Mouse (Mus musculus): ENCODE measurements around the gene Ppp1r13b. TPM values are rescaled to one million over a fixed set of nuclear protein-coding genes. Genes with fewer than 3 reads are reported as not detected.

The Ppp1r13b gene
- total and polyA plus RNA-seq, 3 experiments: 19.7 to 41.7 (median 28.1) TPM

DNA sequence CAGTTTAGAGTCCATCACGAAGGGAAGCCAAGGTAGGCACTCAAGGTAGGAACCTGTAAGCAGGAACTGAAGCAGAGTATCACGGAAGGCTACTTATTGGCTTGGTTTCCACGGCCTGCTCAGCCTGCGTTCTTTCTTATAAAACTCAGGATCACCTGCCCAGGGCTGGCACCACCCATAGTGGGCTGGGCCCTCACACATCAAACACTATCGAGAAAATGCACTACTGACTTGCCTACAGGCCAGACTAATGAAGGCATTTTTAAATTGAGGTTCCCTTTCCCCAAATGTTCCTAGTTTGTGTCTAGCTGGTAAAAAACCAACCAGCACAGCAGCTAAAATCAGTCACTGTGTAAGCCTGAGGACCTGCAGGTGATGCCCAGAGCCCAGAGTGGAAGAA, 8.3 kb downstream of the Ppp1r13b start:
- no peaks in the 10 kb centered on the region for H3K27me3 ChIP-seq (ENCODE audit: insufficient read depth, low read length)
- peaks cover 25% of the 10 kb centered on the region for H3K36me3 ChIP-seq (replicated peaks)
- H3K4me1 ChIP-seq (ENCODE audit: insufficient read depth, low read depth, low read length): peaks cover 72% of the 10 kb centered on the region
- DNase-seq (ENCODE audit: low spot score) (no peak), ATAC-seq (ENCODE audit: extremely low read depth, insufficient number of reproducible peaks, low FRiP score, poor library complexity, severe bottlenecking) (no peak)
- TF ChIP-seq GATA2 (IDR thresholded peaks at IDR 0.05; ENCODE audit: borderline replicate concordance, low read depth, low read length) (no peak), TAL1 (conservative IDR thresholded peaks at IDR 0.05; ENCODE audit: low read depth, low read length) (no peak), POLR2AphosphoS5 (IDR thresholded peaks at IDR 0.05; ENCODE audit: insufficient replicate concordance, low read depth, low read length) (no peak), CTCF (IDR thresholded peaks at IDR 0.05; ENCODE audit: low read depth, low read length) (no peak)
- no peaks in the 10 kb centered on the region for H3K9me3 ChIP-seq (replicated peaks)
- H3K4me3 ChIP-seq (ENCODE audit: low read depth, low read length): no peak overlapping the region

DNA sequence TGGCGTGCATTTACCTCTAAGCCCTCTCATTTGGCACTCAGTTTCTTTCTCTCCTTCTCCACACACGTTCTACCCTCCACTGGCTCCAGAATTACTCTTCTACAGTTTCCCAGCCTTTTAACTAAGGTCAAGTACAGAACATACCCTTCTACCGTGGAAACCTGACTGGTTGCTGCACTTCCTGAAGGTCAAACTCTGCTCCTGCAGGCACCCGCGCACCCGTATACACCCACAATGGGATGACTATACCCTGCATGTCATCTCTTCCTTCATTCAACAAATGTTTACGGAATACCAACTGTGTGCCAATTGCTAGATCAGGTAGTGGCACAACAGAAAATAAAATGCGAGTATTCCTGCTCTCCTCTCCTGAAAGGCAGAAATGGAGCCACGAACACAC, 9.2 kb downstream of the Ppp1r13b start:
- no peak overlapping the region for H3K4me3 ChIP-seq (ENCODE audit: low read depth, low read length)

DNA sequence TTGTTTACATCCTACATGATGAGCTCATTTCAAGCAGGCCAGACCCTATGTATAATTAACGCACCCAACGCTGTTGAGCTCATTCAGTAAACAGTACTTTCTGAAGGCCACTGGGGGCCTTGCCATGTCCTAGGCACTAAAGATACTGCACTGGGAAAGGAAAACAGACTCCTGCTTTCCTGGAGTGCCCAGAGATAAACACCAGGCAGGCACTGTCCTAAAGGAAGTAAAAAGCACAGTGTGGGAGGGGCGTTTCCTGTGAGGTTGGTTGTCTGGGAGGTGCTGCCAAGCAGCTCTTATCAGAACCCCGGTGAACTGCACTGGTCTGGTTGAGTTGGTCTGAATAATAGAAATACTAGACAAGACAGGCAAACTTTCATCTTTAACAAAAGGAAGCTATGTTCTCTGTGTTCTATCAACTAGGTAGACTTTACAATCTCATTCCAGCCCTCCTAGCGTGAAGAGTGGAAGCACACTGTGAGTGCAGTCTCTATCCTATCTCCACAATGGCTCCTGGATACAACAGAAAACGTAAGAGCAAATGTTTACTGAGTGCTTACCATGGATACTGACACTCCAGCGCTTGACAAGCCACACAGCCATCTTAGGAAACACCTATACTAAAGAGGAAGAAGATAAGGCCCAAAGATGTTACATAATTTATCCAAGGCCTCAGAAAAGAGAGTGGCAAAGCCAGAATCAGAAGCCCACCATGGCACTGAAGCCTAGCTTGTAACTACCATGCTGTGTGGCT, 10.8 kb downstream of the Ppp1r13b start:
- Histone ChIP-seq H3K4me1 (ENCODE audit: insufficient read depth, low read depth, low read length) (peaks cover 73% of the 10 kb centered on the region), H3K4me3 (ENCODE audit: low read depth, low read length) (no peak overlapping the region; the same call in 1 of the 2 replicates), H3K36me3 (replicated peaks) (peaks cover 28% of the 10 kb centered on the region), H3K27me3 (ENCODE audit: insufficient read depth, low read length) (no peaks in the 10 kb centered on the region), H3K9me3 (replicated peaks) (no peaks in the 10 kb centered on the region)
- ATAC-seq (ENCODE audit: extremely low read depth, insufficient number of reproducible peaks, low FRiP score, poor library complexity, severe bottlenecking): peak; percentile 83
- DNase-seq (ENCODE audit: low spot score): peak; percentile 58
- TF ChIP-seq TAL1 (conservative IDR thresholded peaks at IDR 0.05; ENCODE audit: low read depth, low read length) (no peak), CTCF (IDR thresholded peaks at IDR 0.05; ENCODE audit: low read depth, low read length) (no peak), GATA1 (IDR thresholded peaks at IDR 0.05; ENCODE audit: borderline replicate concordance, low read length) (no peak), GATA2 (IDR thresholded peaks at IDR 0.05; ENCODE audit: borderline replicate concordance, low read depth, low read length) (no peak), POLR2AphosphoS5 (IDR thresholded peaks at IDR 0.05; ENCODE audit: insufficient replicate concordance, low read depth, low read length) (no peak)

More for the DNA sequence above, 9.2 kb downstream of the Ppp1r13b start:
- Histone ChIP-seq H3K27me3 (ENCODE audit: insufficient read depth, low read length) (no peaks in the 10 kb centered on the region), H3K9me3 (replicated peaks) (no peaks in the 10 kb centered on the region), H3K4me1 (ENCODE audit: insufficient read depth, low read depth, low read length) (peaks cover 72% of the 10 kb centered on the region), H3K36me3 (replicated peaks) (peaks cover 28% of the 10 kb centered on the region)
- ATAC-seq (ENCODE audit: extremely low read depth, insufficient number of reproducible peaks, low FRiP score, poor library complexity, severe bottlenecking) (no peak), DNase-seq (ENCODE audit: low spot score) (no peak)
- no peak for TF ChIP-seq POLR2AphosphoS5 (IDR thresholded peaks at IDR 0.05; ENCODE audit: insufficient replicate concordance, low read depth, low read length)
- no peak for TF ChIP-seq GATA1 (IDR thresholded peaks at IDR 0.05; ENCODE audit: borderline replicate concordance, low read length)
- no peak for TF ChIP-seq TAL1 (conservative IDR thresholded peaks at IDR 0.05; ENCODE audit: low read depth, low read length)
- TF ChIP-seq CTCF (IDR thresholded peaks at IDR 0.05; ENCODE audit: low read depth, low read length): no peak
- TF ChIP-seq GATA2 (IDR thresholded peaks at IDR 0.05; ENCODE audit: borderline replicate concordance, low read depth, low read length): no peak

DNA sequence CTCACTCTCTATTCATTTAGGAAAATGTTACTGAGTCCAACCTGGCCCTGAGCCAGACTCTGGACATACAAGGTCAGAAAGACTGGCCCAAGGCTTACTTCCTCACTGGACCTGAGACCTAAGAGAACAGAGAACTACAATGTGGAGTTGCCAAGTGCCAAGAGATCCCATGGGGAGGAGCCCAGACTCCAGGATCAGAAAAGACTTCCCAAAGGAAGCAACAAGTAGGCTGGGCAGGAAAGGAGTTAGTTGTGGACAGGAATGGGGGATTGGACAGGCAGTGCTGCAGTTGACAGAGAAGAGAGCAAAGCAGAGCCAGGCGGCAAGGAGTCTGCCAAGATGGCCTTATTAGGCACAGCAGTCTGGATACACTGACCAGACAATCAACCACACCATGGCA, 13.8 kb downstream of the Ppp1r13b start:
- DNase-seq (ENCODE audit: low spot score): no peak
- no peaks in the 10 kb centered on the region for H3K27me3 ChIP-seq (ENCODE audit: insufficient read depth, low read length)
- H3K4me1 ChIP-seq (ENCODE audit: insufficient read depth, low read depth, low read length): peaks cover 60% of the 10 kb centered on the region
- TF ChIP-seq POLR2AphosphoS5 (IDR thresholded peaks at IDR 0.05; ENCODE audit: insufficient replicate concordance, low read depth, low read length): no peak
- no peak for TF ChIP-seq TAL1 (conservative IDR thresholded peaks at IDR 0.05; ENCODE audit: low read depth, low read length)
- TF ChIP-seq GATA2 (IDR thresholded peaks at IDR 0.05; ENCODE audit: borderline replicate concordance, low read depth, low read length): no peak
- no peak for TF ChIP-seq GATA1 (IDR thresholded peaks at IDR 0.05; ENCODE audit: borderline replicate concordance, low read length)
- no peak for TF ChIP-seq CTCF (IDR thresholded peaks at IDR 0.05; ENCODE audit: low read depth, low read length)
- H3K36me3 ChIP-seq (replicated peaks): peaks cover 33% of the 10 kb centered on the region
- no peak overlapping the region for H3K4me3 ChIP-seq (ENCODE audit: low read depth, low read length)
- ATAC-seq (ENCODE audit: extremely low read depth, insufficient number of reproducible peaks, low FRiP score, poor library complexity, severe bottlenecking): no peak
- H3K9me3 ChIP-seq (replicated peaks): no peaks in the 10 kb centered on the region

DNA sequence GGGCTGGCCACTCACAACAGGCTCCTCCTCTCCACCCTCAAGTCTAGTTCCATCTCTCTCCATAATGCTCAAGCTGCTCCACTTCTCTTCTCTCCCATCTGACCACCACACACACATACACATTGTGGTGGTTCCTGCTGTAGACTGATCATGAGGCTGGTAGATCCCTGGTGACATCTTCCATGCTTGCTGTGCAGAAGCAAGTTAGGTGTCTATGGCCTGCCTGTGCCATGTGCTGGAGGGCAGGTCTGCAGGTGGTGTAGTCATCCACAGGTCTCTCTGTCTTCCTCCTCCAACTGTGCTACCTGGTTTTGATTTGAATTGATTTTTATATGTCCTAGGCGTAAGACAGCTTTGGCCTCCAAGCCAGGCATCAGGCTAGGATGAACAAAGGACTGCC, 14.9 kb downstream of the Ppp1r13b start:
- ATAC-seq (ENCODE audit: extremely low read depth, insufficient number of reproducible peaks, low FRiP score, poor library complexity, severe bottlenecking) (no peak), DNase-seq (ENCODE audit: low spot score) (no peak)
- Histone ChIP-seq H3K27me3 (ENCODE audit: insufficient read depth, low read length) (no peaks in the 10 kb centered on the region), H3K4me1 (ENCODE audit: insufficient read depth, low read depth, low read length) (peaks cover 57% of the 10 kb centered on the region), H3K36me3 (replicated peaks) (peaks cover 34% of the 10 kb centered on the region), H3K4me3 (ENCODE audit: low read depth, low read length) (no peak overlapping the region), H3K9me3 (replicated peaks) (no peaks in the 10 kb centered on the region)
- no peak for TF ChIP-seq GATA1 (IDR thresholded peaks at IDR 0.05; ENCODE audit: borderline replicate concordance, low read length)
- no peak for TF ChIP-seq TAL1 (conservative IDR thresholded peaks at IDR 0.05; ENCODE audit: low read depth, low read length)
- TF ChIP-seq CTCF (IDR thresholded peaks at IDR 0.05; ENCODE audit: low read depth, low read length): no peak
- no peak for TF ChIP-seq POLR2AphosphoS5 (IDR thresholded peaks at IDR 0.05; ENCODE audit: insufficient replicate concordance, low read depth, low read length)
- TF ChIP-seq GATA2 (IDR thresholded peaks at IDR 0.05; ENCODE audit: borderline replicate concordance, low read depth, low read length): no peak

DNA sequence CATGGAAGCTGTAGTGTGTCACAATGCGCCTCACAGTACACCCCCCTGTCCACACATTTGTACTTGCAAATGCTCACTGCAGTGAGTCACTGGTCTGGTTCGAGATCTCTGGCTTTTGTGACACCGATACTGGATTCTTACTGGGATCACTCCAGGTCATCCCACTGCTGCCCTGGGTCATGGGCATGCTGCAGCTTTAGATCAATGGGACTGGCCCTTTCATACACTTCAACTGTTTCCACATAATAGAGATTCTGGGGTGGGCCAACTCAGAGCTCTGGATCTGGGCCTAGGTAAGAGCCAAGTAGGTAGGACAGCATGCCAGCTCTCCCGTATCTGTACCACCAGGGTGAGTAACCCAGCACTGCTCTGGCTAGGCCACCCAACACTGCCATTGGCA, 16.1 kb downstream of the Ppp1r13b start:
- Histone ChIP-seq H3K9me3 (replicated peaks) (no peaks in the 10 kb centered on the region), H3K4me3 (ENCODE audit: low read depth, low read length) (no peak overlapping the region), H3K27me3 (ENCODE audit: insufficient read depth, low read length) (no peaks in the 10 kb centered on the region), H3K36me3 (replicated peaks) (peaks cover 34% of the 10 kb centered on the region), H3K4me1 (ENCODE audit: insufficient read depth, low read depth, low read length) (peaks cover 46% of the 10 kb centered on the region)
- DNase-seq (ENCODE audit: low spot score): no peak
- TF ChIP-seq GATA2 (IDR thresholded peaks at IDR 0.05; ENCODE audit: borderline replicate concordance, low read depth, low read length) (no peak), CTCF (IDR thresholded peaks at IDR 0.05; ENCODE audit: low read depth, low read length) (no peak), GATA1 (IDR thresholded peaks at IDR 0.05; ENCODE audit: borderline replicate concordance, low read length) (no peak), POLR2AphosphoS5 (IDR thresholded peaks at IDR 0.05; ENCODE audit: insufficient replicate concordance, low read depth, low read length) (no peak), TAL1 (conservative IDR thresholded peaks at IDR 0.05; ENCODE audit: low read depth, low read length) (no peak)
- ATAC-seq (ENCODE audit: extremely low read depth, insufficient number of reproducible peaks, low FRiP score, poor library complexity, severe bottlenecking): no peak
